Mouse (Mus musculus) stomach, postnatal 0 days (tissue): ENCODE data around the gene Astn2.

ENCODE experiments used
- CTCF ChIP-seq: IDR thresholded peaks from 2 replicates; pipeline ENCODE4 v1.5.1; 2016; ENCODE audit warnings: antibody characterized with exemption, low read depth, mild to moderate bottlenecking, moderate library complexity
- EP300 ChIP-seq: optimal IDR thresholded peaks from 2 replicates; pipeline ENCODE3; 2016; ENCODE audit warnings: antibody characterized with exemption

GRCm38 (mm10) chr4:66114243-66114642 lies 290.2 kb downstream of the Astn2 start:
- TF ChIP-seq CTCF (no peak), EP300 (no peak)
